Mouse (Mus musculus): Measurements from ENCODE around the gene Snx19. TPM values are rescaled to one million over a fixed set of nuclear protein-coding genes. Genes with fewer than 3 reads are reported as not detected.
A peak's percentile ranks its signal among the peaks of the same experiment; 100 is the strongest.

The Snx19 gene
- polyA plus RNA-seq, 1 experiment from 2014 or later = 27.2 TPM

- H3K9me3 ChIP-seq (ENCODE audit: control insufficient read depth, low read length) = no peaks in the 10 kb centered on the region
- H3K4me3 ChIP-seq (replicated peaks; ENCODE audit: low read depth, low read length) = no peak overlapping the region
- H3K9ac ChIP-seq (replicated peaks; ENCODE audit: low read length) = no peak overlapping the region
- no peak overlapping the region for H3K4me2 ChIP-seq (ENCODE audit: low read length)
- ATAC-seq (ENCODE audit: low FRiP score, low TSS enrichment) = no peak
- no peak overlapping the region for H3K27ac ChIP-seq (replicated peaks; ENCODE audit: low read depth, low read length)
- 87% methylated on average over 6 of the region's 6 CpGs for WGBS
- no peaks in the 10 kb centered on the region for H3K4me1 ChIP-seq (ENCODE audit: control insufficient read depth, insufficient read depth, low read length)
- no peak for DNase-seq
- peaks cover 34% of the 10 kb centered on the region for H3K36me3 ChIP-seq (ENCODE audit: control insufficient read depth, insufficient read depth, low read length)
- no peaks in the 10 kb centered on the region for H3K27me3 ChIP-seq (ENCODE audit: control insufficient read depth, insufficient read depth, low read length)
These were observed 29.3 kb downstream of the Snx19 start for GRCm38 (mm10) chr9:30456250-30456649.

DNA sequence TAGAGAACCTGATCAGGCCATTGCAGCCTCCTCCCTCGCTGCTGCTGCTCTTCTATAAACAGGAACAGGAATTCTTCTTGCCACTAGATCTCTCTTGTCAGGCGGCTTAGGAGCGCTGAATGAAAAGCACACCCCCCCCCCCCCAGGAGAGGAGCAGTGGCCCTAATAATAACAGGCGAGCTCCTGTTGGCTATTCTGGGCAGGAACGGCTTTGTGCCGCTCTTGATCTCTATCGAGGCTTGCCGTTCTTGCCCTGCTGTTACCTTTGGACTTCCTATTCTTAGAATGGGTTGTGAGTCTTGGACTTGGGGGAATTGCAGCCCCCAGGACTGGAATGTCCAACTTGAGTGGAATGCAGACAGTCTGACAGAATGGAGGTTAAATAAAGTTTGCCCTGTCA is 33.6 kb downstream of the Snx19 start:
- H3K36me3 ChIP-seq (ENCODE audit: control insufficient read depth, insufficient read depth, low read length) = peaks cover 55% of the 10 kb centered on the region
- no peak overlapping the region for H3K4me3 ChIP-seq (replicated peaks; ENCODE audit: low read depth, low read length)
- 78% methylated on average over 8 of the region's 8 CpGs for WGBS
- DNase-seq = no peak
- no peaks in the 10 kb centered on the region for H3K9me3 ChIP-seq (ENCODE audit: control insufficient read depth, low read length)
- H3K27me3 ChIP-seq (ENCODE audit: control insufficient read depth, insufficient read depth, low read length) = no peaks in the 10 kb centered on the region
- ATAC-seq (ENCODE audit: low FRiP score, low TSS enrichment) = no peak
- no peak overlapping the region for H3K9ac ChIP-seq (replicated peaks; ENCODE audit: low read length)
- H3K4me1 ChIP-seq (ENCODE audit: control insufficient read depth, insufficient read depth, low read length) = no peaks in the 10 kb centered on the region
- no peak overlapping the region for H3K27ac ChIP-seq (replicated peaks; ENCODE audit: low read depth, low read length)
- H3K4me2 ChIP-seq (ENCODE audit: low read length) = no peak overlapping the region

- no peak for ATAC-seq (ENCODE audit: low FRiP score, low TSS enrichment)
These were observed 37.8 kb downstream of the Snx19 start for GRCm38 (mm10) chr9:30464661-30465060.

DNA sequence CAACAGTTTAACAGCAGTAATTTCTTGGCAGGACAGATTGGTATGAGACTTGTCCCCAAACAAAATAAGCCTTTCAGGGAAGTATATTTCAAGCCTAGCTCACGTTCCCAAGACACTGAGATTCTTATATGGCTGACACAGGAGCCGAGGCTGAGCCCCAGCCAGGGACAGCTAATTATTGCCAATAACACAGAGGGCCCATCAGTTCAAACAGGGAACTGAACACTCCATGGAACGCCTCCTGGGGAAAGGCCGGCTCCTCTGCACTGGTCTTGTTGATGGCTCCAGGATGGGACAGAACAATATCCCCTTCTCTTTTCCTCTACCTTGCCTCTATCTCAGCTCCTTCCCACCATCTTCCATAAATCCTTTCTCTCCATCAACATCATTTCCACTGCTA is 53.1 kb downstream of the Snx19 start:
- Histone ChIP-seq H3K4me2 (ENCODE audit: low read length) (no peak overlapping the region), H3K4me1 (ENCODE audit: control insufficient read depth, insufficient read depth, low read length) (no peaks in the 10 kb centered on the region), H3K36me3 (ENCODE audit: control insufficient read depth, insufficient read depth, low read length) (no peaks in the 10 kb centered on the region), H3K27me3 (ENCODE audit: control insufficient read depth, insufficient read depth, low read length) (no peaks in the 10 kb centered on the region), H3K9ac (replicated peaks; ENCODE audit: low read length) (no peak overlapping the region), H3K9me3 (ENCODE audit: control insufficient read depth, low read length) (no peaks in the 10 kb centered on the region), H3K27ac (replicated peaks; ENCODE audit: low read depth, low read length) (no peak overlapping the region), H3K4me3 (replicated peaks; ENCODE audit: low read depth, low read length) (no peak overlapping the region)
- DNase-seq (no peak), ATAC-seq (ENCODE audit: low FRiP score, low TSS enrichment) (peak; percentile 24; the same call in 1 of the 2 replicates)
- 65% methylated on average over 4 of the region's 4 CpGs for WGBS

More at GRCm38 (mm10) chr9:30464661-30465060, 37.8 kb downstream of the Snx19 start:
- Histone ChIP-seq H3K4me1 (ENCODE audit: control insufficient read depth, insufficient read depth, low read length) (no peaks in the 10 kb centered on the region), H3K36me3 (ENCODE audit: control insufficient read depth, insufficient read depth, low read length) (peaks cover 55% of the 10 kb centered on the region), H3K9ac (replicated peaks; ENCODE audit: low read length) (no peak overlapping the region), H3K9me3 (ENCODE audit: control insufficient read depth, low read length) (no peaks in the 10 kb centered on the region), H3K27me3 (ENCODE audit: control insufficient read depth, insufficient read depth, low read length) (no peaks in the 10 kb centered on the region), H3K27ac (replicated peaks; ENCODE audit: low read depth, low read length) (no peak overlapping the region), H3K4me3 (replicated peaks; ENCODE audit: low read depth, low read length) (no peak overlapping the region), H3K4me2 (ENCODE audit: low read length) (no peak overlapping the region)
- DNase-seq = no peak
- 88% methylated on average over 4 of the region's 4 CpGs for WGBS

GRCm38 (mm10) chr9:30480464-30480863 is 53.6 kb downstream of the Snx19 start:
- no peaks in the 10 kb centered on the region for H3K27me3 ChIP-seq (ENCODE audit: control insufficient read depth, insufficient read depth, low read length)
- peak; percentile 100 for DNase-seq
- no peak overlapping the region for H3K27ac ChIP-seq (replicated peaks; ENCODE audit: low read depth, low read length)
- H3K4me2 ChIP-seq (ENCODE audit: low read length) = no peak overlapping the region
- peak; percentile 90; the same call in 1 of the 2 replicates for ATAC-seq (ENCODE audit: low FRiP score, low TSS enrichment)
- no peaks in the 10 kb centered on the region for H3K4me1 ChIP-seq (ENCODE audit: control insufficient read depth, insufficient read depth, low read length)
- 3% methylated on average over 6 of the region's 6 CpGs for WGBS
- no peak overlapping the region for H3K4me3 ChIP-seq (replicated peaks; ENCODE audit: low read depth, low read length)
- no peaks in the 10 kb centered on the region for H3K36me3 ChIP-seq (ENCODE audit: control insufficient read depth, insufficient read depth, low read length)
- no peak overlapping the region for H3K9ac ChIP-seq (replicated peaks; ENCODE audit: low read length)
- no peaks in the 10 kb centered on the region for H3K9me3 ChIP-seq (ENCODE audit: control insufficient read depth, low read length)

- Histone ChIP-seq H3K4me3 (replicated peaks; ENCODE audit: low read depth, low read length) (no peak overlapping the region), H3K27me3 (ENCODE audit: control insufficient read depth, insufficient read depth, low read length) (no peaks in the 10 kb centered on the region), H3K9me3 (ENCODE audit: control insufficient read depth, low read length) (no peaks in the 10 kb centered on the region), H3K9ac (replicated peaks; ENCODE audit: low read length) (no peak overlapping the region), H3K36me3 (ENCODE audit: control insufficient read depth, insufficient read depth, low read length) (no peaks in the 10 kb centered on the region), H3K4me1 (ENCODE audit: control insufficient read depth, insufficient read depth, low read length) (no peaks in the 10 kb centered on the region), H3K4me2 (ENCODE audit: low read length) (no peak overlapping the region), H3K27ac (replicated peaks; ENCODE audit: low read depth, low read length) (no peak overlapping the region)
- DNase-seq (no peak), ATAC-seq (ENCODE audit: low FRiP score, low TSS enrichment) (no peak)
- WGBS = 89% methylated on average over 4 of the region's 4 CpGs
These were observed 55.2 kb downstream of the Snx19 start for GRCm38 (mm10) chr9:30482116-30482515.

DNA sequence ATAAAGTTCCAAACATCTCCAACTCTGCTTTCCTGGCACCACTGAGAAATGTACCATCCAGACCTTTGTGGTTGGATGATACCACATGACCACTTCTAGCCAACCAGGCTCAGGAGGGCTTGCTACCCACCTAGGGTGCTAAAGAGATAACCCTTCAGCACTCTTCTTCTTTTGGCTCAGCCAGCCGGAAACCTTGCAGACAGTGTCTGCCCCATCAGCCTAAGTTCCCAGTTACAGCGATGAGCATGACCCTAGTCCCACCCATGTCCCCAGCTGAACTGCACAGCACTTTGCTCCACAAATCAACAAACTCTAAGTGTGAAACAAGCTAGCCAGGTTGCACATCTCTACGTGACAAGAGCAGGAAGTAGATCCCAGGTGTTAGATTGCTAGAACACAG is 57.3 kb downstream of the Snx19 start:
- ATAC-seq (ENCODE audit: low FRiP score, low TSS enrichment) = no peak
- Histone ChIP-seq H3K36me3 (ENCODE audit: control insufficient read depth, insufficient read depth, low read length) (no peaks in the 10 kb centered on the region), H3K4me2 (ENCODE audit: low read length) (no peak overlapping the region), H3K9me3 (ENCODE audit: control insufficient read depth, low read length) (no peaks in the 10 kb centered on the region), H3K4me3 (replicated peaks; ENCODE audit: low read depth, low read length) (no peak overlapping the region), H3K9ac (replicated peaks; ENCODE audit: low read length) (no peak overlapping the region), H3K4me1 (ENCODE audit: control insufficient read depth, insufficient read depth, low read length) (no peaks in the 10 kb centered on the region), H3K27ac (replicated peaks; ENCODE audit: low read depth, low read length) (no peak overlapping the region), H3K27me3 (ENCODE audit: control insufficient read depth, insufficient read depth, low read length) (no peaks in the 10 kb centered on the region)
- no peak for DNase-seq
- 95% methylated on average over 3 of the region's 3 CpGs for WGBS

DNA sequence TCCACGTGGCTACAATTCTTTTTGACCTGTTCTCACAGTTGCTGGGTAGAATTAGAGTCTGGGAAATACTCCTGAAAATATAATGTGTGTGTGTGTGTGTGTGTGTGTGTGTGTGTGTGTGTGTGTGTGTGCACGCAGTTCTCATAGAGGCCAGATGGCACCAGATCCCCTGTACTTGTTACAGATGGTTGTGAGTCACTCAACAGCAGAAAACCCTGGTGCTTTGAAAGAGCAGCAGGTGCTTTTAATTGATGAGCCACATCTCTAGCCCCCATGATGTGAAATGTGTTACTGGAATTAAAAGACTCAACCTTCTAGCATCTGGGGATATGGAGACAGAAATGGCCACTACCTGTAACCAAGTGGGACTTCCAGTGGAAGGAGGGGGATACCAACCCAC is 58.3 kb downstream of the Snx19 start:
- no peak overlapping the region for H3K4me3 ChIP-seq (replicated peaks; ENCODE audit: low read depth, low read length)
- H3K36me3 ChIP-seq (ENCODE audit: control insufficient read depth, insufficient read depth, low read length) = no peaks in the 10 kb centered on the region
- no peaks in the 10 kb centered on the region for H3K9me3 ChIP-seq (ENCODE audit: control insufficient read depth, low read length)
- H3K4me1 ChIP-seq (ENCODE audit: control insufficient read depth, insufficient read depth, low read length) = no peaks in the 10 kb centered on the region
- WGBS = 89% methylated on average over 2 of the region's 2 CpGs
- no peak overlapping the region for H3K9ac ChIP-seq (replicated peaks; ENCODE audit: low read length)
- ATAC-seq (ENCODE audit: low FRiP score, low TSS enrichment) (no peak), DNase-seq (no peak)
- no peaks in the 10 kb centered on the region for H3K27me3 ChIP-seq (ENCODE audit: control insufficient read depth, insufficient read depth, low read length)
- H3K4me2 ChIP-seq (ENCODE audit: low read length) = no peak overlapping the region
- no peak overlapping the region for H3K27ac ChIP-seq (replicated peaks; ENCODE audit: low read depth, low read length)

GRCm38 (mm10) chr9:30488384-30488783 is 61.5 kb downstream of the Snx19 start:
- WGBS = 94% methylated on average over 1 of the region's 1 CpGs
- Histone ChIP-seq H3K36me3 (ENCODE audit: control insufficient read depth, insufficient read depth, low read length) (no peaks in the 10 kb centered on the region), H3K4me2 (ENCODE audit: low read length) (no peak overlapping the region), H3K4me3 (replicated peaks; ENCODE audit: low read depth, low read length) (no peak overlapping the region), H3K27me3 (ENCODE audit: control insufficient read depth, insufficient read depth, low read length) (no peaks in the 10 kb centered on the region), H3K4me1 (ENCODE audit: control insufficient read depth, insufficient read depth, low read length) (no peaks in the 10 kb centered on the region), H3K9ac (replicated peaks; ENCODE audit: low read length) (no peak overlapping the region), H3K9me3 (ENCODE audit: control insufficient read depth, low read length) (no peaks in the 10 kb centered on the region), H3K27ac (replicated peaks; ENCODE audit: low read depth, low read length) (no peak overlapping the region)
- no peak for DNase-seq
- ATAC-seq (ENCODE audit: low FRiP score, low TSS enrichment) = no peak
